Mouse (Mus musculus) G1E (cell line): Measurements from ENCODE around the gene Lamc1.
"Not testable (repeated sequence)": the region's sequence is repeated elsewhere in the genome, so short reads cannot be mapped to it uniquely, and the experiment has no call there.

ENCODE experiments used
- CTCF ChIP-seq: IDR thresholded peaks from 2 replicates; pipeline ENCODE4 v1.5.1; 2012; ENCODE audit warnings: low read depth, low read length, inconsistent platforms, mixed read lengths
- GATA1 ChIP-seq: IDR thresholded peaks from 2 replicates; pipeline ENCODE4 v1.6.1; 2012; ENCODE audit warnings: borderline replicate concordance, low read length, inconsistent platforms, mixed read lengths
- GATA2 ChIP-seq: IDR thresholded peaks from 2 replicates; pipeline ENCODE4 v1.6.1; 2012; ENCODE audit warnings: low read depth, low read length, inconsistent platforms, borderline replicate concordance
- POLR2AphosphoS5 ChIP-seq: IDR thresholded peaks from 2 replicates; pipeline ENCODE4 v1.6.1; 2012; ENCODE audit warnings: low read depth, low read length, inconsistent platforms; ENCODE audit not compliant: insufficient replicate concordance
- TAL1 ChIP-seq: conservative IDR thresholded peaks from 2 replicates; pipeline ENCODE4 v1.6.1; 2012; ENCODE audit warnings: low read depth, low read length, inconsistent platforms, mixed read lengths

- TF ChIP-seq CTCF, POLR2AphosphoS5, GATA1, TAL1, GATA2: not testable (repeated sequence)
These were observed 34.7 kb downstream of the Lamc1 start for GRCm38 (mm10) chr1:153297774-153298363.
